Mouse (Mus musculus): Measurements from ENCODE around the gene Syne2.

DNA sequence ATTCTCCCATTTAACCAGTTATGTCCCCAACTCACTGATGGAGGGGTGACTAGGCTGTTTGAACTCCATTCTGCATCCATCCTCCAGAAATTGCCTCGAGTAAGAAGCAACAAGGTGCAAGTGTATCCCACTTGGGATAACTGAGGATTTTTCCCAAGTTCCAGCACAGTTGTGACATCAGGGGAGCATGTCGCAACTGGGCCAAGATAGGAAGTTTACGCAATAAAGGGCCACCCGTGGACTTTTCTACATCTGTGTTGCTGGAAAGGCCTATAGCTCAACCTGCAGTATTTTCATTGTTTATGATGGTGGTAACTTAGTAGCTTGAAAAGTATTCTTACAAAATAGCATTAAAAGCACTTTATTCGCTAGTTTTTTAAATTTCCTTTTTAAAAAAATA is 97.8 kb downstream of the Syne2 start:
- TF ChIP-seq CTCF (IDR thresholded peaks at IDR 0.05; ENCODE audit: low read depth) = no peak
- TF ChIP-seq EP300 (IDR thresholded peaks at IDR 0.05; ENCODE audit: low read depth) = no peak

All from liver, postnatal 0 days (tissue).